Mouse (Mus musculus) ES-Bruce4 (cell line): ENCODE data around the gene Gm49337.

Experiments
- CTCF ChIP-seq: IDR thresholded peaks from one replicate; pipeline ENCODE4 v1.8.1; 2011; ENCODE audit warnings: low read depth, low read length
- EP300 ChIP-seq: IDR thresholded peaks from 2 replicates; pipeline ENCODE4 v1.6.1; 2011; ENCODE audit warnings: low read depth, low read length; ENCODE audit not compliant: insufficient read depth

DNA sequence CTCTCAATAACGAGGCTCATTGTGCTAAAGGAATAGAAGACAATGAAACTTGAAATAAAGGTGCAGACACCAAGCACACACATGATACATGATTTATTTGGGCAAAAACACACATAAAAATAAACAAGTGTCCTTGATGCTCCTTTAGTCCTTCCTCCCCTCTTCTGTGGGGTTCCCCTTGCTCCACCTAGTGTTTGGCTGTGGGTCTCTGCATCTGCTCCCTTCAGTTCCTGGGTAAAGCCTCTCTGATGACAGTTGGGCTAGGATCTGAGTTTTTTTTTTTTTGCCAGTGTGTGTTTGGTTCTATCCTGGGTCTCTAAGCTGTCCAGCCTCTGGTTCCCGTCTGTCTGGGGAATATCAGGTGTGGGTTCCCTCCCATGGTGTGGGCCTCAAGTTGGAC lies 109.0 kb downstream of the Gm49337 start:
- TF ChIP-seq CTCF, result peak; percentile 19
- no peak for TF ChIP-seq EP300
